Mouse (Mus musculus): ENCODE results near the gene Rras. TPM values are rescaled to one million over a fixed set of nuclear protein-coding genes. Genes with fewer than 3 reads are reported as not detected.
"Not testable (repeated sequence)": the region's sequence is repeated elsewhere in the genome, so short reads cannot be mapped to it uniquely, and the experiment has no call there.

Rras gene
- polyA plus RNA-seq, 1 experiment from 2014 or later = 53.0 TPM

- ATAC-seq (replicated peaks; ENCODE audit: low FRiP score, low read depth) (no peak), DNase-seq (ENCODE audit: low spot score) (peak; percentile 80)
- Histone ChIP-seq H3K9me3 (replicated peaks; ENCODE audit: low read length) (no peaks in the 10 kb centered on the region), H3K4me3 (replicated peaks; ENCODE audit: low read depth, low read length) (peak overlapping the region; percentile 98), H3K36me3 (ENCODE audit: insufficient read depth, low read length) (no peaks in the 10 kb centered on the region), H3K4me1 (replicated peaks; ENCODE audit: insufficient read depth, low read length) (peaks cover 11% of the 10 kb centered on the region; the same call in 1 of the 2 replicates), H3K9ac (ENCODE audit: low read depth, low read length) (peak overlapping the region; percentile 14), H3K27ac (peak overlapping the region; percentile 96), H3K27me3 (ENCODE audit: insufficient read depth, low read length) (no peaks in the 10 kb centered on the region), H3K4me2 (ENCODE audit: low read length) (peak overlapping the region; percentile 76)
- no peak for TF ChIP-seq CTCF (IDR thresholded peaks at IDR 0.05; ENCODE audit: low read depth)
- 23% methylated on average over 8 of the region's 8 CpGs for WGBS
These were observed 1.3 kb downstream of the Rras start for GRCm38 (mm10) chr7:45019031-45019571.

GRCm38 (mm10) chr7:45020225-45020624 is 2.5 kb downstream of the Rras start:
- DNase-seq (ENCODE audit: low spot score) = no peak
- H3K27me3 ChIP-seq (ENCODE audit: insufficient read depth, low read length) = no peaks in the 10 kb centered on the region
- H3K4me2 ChIP-seq (ENCODE audit: low read length) = no peak overlapping the region
- no peaks in the 10 kb centered on the region for H3K36me3 ChIP-seq (ENCODE audit: insufficient read depth, low read length)
- H3K9me3 ChIP-seq (replicated peaks; ENCODE audit: low read length) = no peaks in the 10 kb centered on the region
- H3K27ac ChIP-seq = no peak overlapping the region
- 81% methylated on average over 9 of the region's 9 CpGs for WGBS
- H3K4me3 ChIP-seq (replicated peaks; ENCODE audit: low read depth, low read length) = no peak overlapping the region
- no peak overlapping the region for H3K9ac ChIP-seq (ENCODE audit: low read depth, low read length)
- ATAC-seq (replicated peaks; ENCODE audit: low FRiP score, low read depth) = no peak
- H3K4me1 ChIP-seq (replicated peaks; ENCODE audit: insufficient read depth, low read length) = peaks cover 5% of the 10 kb centered on the region; the same call in 1 of the 2 replicates
- no peak for TF ChIP-seq CTCF (IDR thresholded peaks at IDR 0.05; ENCODE audit: low read depth)

- DNase-seq (ENCODE audit: low spot score) = peak; percentile 70
- not testable (repeated sequence) for H3K9ac ChIP-seq (ENCODE audit: low read depth, low read length); H3K4me3 ChIP-seq (replicated peaks; ENCODE audit: low read depth, low read length); H3K27ac ChIP-seq; H3K9me3 ChIP-seq (replicated peaks; ENCODE audit: low read length); H3K4me1 ChIP-seq (replicated peaks; ENCODE audit: insufficient read depth, low read length); H3K4me2 ChIP-seq (ENCODE audit: low read length); H3K27me3 ChIP-seq (ENCODE audit: insufficient read depth, low read length); ATAC-seq (replicated peaks; ENCODE audit: low FRiP score, low read depth)
- peaks cover 18% of the 10 kb centered on the region for H3K36me3 ChIP-seq (ENCODE audit: insufficient read depth, low read length)
- WGBS = 84% methylated on average over 5 of the region's 5 CpGs
- peak; percentile 64 for TF ChIP-seq CTCF (IDR thresholded peaks at IDR 0.05; ENCODE audit: low read depth)
These were observed 6.0 kb downstream of the Rras start for GRCm38 (mm10) chr7:45023711-45024110.

GRCm38 (mm10) chr7:45024281-45025248 is 6.8 kb downstream of the Rras start:
- Histone ChIP-seq H3K4me1 (replicated peaks; ENCODE audit: insufficient read depth, low read length) (no peaks in the 10 kb centered on the region), H3K9ac (ENCODE audit: low read depth, low read length) (no peak overlapping the region), H3K27me3 (ENCODE audit: insufficient read depth, low read length) (no peaks in the 10 kb centered on the region), H3K4me3 (replicated peaks; ENCODE audit: low read depth, low read length) (no peak overlapping the region), H3K9me3 (replicated peaks; ENCODE audit: low read length) (no peaks in the 10 kb centered on the region), H3K27ac (no peak overlapping the region), H3K36me3 (ENCODE audit: insufficient read depth, low read length) (peaks cover 26% of the 10 kb centered on the region), H3K4me2 (ENCODE audit: low read length) (no peak overlapping the region)
- no peak for ATAC-seq (replicated peaks; ENCODE audit: low FRiP score, low read depth)
- TF ChIP-seq CTCF (IDR thresholded peaks at IDR 0.05; ENCODE audit: low read depth) = no peak
- whole genome bisulfite sequencing = 86% methylated on average over 15 of the region's 15 CpGs
- no peak for DNase-seq (ENCODE audit: low spot score)

- Histone ChIP-seq H3K36me3 (ENCODE audit: insufficient read depth, low read length) (peaks cover 38% of the 10 kb centered on the region), H3K4me3 (replicated peaks; ENCODE audit: low read depth, low read length) (no peak overlapping the region), H3K4me1 (replicated peaks; ENCODE audit: insufficient read depth, low read length) (no peaks in the 10 kb centered on the region), H3K9me3 (replicated peaks; ENCODE audit: low read length) (no peaks in the 10 kb centered on the region), H3K4me2 (ENCODE audit: low read length) (no peak overlapping the region), H3K9ac (ENCODE audit: low read depth, low read length) (no peak overlapping the region), H3K27me3 (ENCODE audit: insufficient read depth, low read length) (no peaks in the 10 kb centered on the region), H3K27ac (no peak overlapping the region)
- ATAC-seq (replicated peaks; ENCODE audit: low FRiP score, low read depth) = no peak
- WGBS = 69% methylated on average over 8 of the region's 8 CpGs
- no peak for TF ChIP-seq CTCF (IDR thresholded peaks at IDR 0.05; ENCODE audit: low read depth)
- DNase-seq (ENCODE audit: low spot score) = no peak
These were observed 8.0 kb downstream of the Rras start for GRCm38 (mm10) chr7:45025601-45026220.

GRCm38 (mm10) chr7:45026256-45026655 is 8.5 kb downstream of the Rras start:
- 53% methylated on average over 2 of the region's 2 CpGs for WGBS

More at GRCm38 (mm10) chr7:45026256-45026655, 8.5 kb downstream of the Rras start:
- Histone ChIP-seq H3K27me3 (ENCODE audit: insufficient read depth, low read length) (no peaks in the 10 kb centered on the region), H3K27ac (no peak overlapping the region), H3K4me1 (replicated peaks; ENCODE audit: insufficient read depth, low read length) (no peaks in the 10 kb centered on the region), H3K9me3 (replicated peaks; ENCODE audit: low read length) (no peaks in the 10 kb centered on the region), H3K4me2 (ENCODE audit: low read length) (no peak overlapping the region), H3K36me3 (ENCODE audit: insufficient read depth, low read length) (peaks cover 43% of the 10 kb centered on the region), H3K9ac (ENCODE audit: low read depth, low read length) (no peak overlapping the region), H3K4me3 (replicated peaks; ENCODE audit: low read depth, low read length) (no peak overlapping the region)
- DNase-seq (ENCODE audit: low spot score) (no peak), ATAC-seq (replicated peaks; ENCODE audit: low FRiP score, low read depth) (no peak)
- TF ChIP-seq CTCF (IDR thresholded peaks at IDR 0.05; ENCODE audit: low read depth) = no peak

Data from kidney, postnatal 0 days (tissue).